Mouse (Mus musculus) embryo, embryonic 10.5 days (tissue): ENCODE measurements around the gene 1700028J19Rik.
A peak's percentile ranks its signal among the peaks of the same experiment; 100 is the strongest.

Experiments
- DNase-seq: peaks from one replicate; pipeline ENCODE4 v3.0.0-alpha.2; 2015; ENCODE audit warnings: low spot score

1700028J19Rik gene

GRCm38 (mm10) chr7:44246055-44246983, at the start of gene 1700028J19Rik, which contains the start of gene 2410002F23Rik:
Gene 1700028J19Rik, minus strand, starts transcription at chr7:44246695.
Gene 2410002F23Rik, plus strand, starts transcription at chr7:44246722.
- DNase-seq = peak; percentile 95

- no peak for DNase-seq
Measured at GRCm38 (mm10) chr7:44291418-44291817, 44.9 kb upstream of the 1700028J19Rik start.

GRCm38 (mm10) chr7:44290986-44291385, 44.5 kb upstream of the 1700028J19Rik start:
- DNase-seq = no peak

- no peak for DNase-seq
Measured at GRCm38 (mm10) chr7:44287760-44288159, 41.3 kb upstream of the 1700028J19Rik start.

- DNase-seq = no peak
Measured at GRCm38 (mm10) chr7:44281586-44281985, 35.1 kb upstream of the 1700028J19Rik start.

DNA sequence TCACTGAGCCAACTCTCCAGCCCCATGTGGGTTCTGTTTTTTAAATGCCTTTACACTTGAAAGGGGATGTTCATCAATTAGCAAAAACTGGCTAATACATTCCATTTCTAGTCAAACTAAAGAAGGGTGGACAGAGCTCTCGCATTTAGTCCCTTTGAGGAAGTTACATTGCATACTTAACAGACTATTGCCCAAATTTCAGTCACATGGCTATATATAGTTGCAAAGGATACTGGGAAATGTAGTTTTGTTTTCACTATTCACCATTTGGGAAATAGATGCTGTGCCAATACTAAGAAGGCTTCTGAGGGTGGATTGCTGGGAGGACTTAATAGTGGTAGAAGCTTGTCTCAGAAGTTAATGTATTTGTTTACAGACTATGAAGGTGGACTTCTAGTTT, 34.5 kb upstream of the 1700028J19Rik start:
- DNase-seq = no peak

- peak; percentile 51 for DNase-seq
Measured at GRCm38 (mm10) chr7:44277250-44277622, 30.7 kb upstream of the 1700028J19Rik start.

GRCm38 (mm10) chr7:44276461-44277249, 30.2 kb upstream of the 1700028J19Rik start:
- no peak for DNase-seq

- DNase-seq = no peak
Measured at GRCm38 (mm10) chr7:44275546-44275945, 29.1 kb upstream of the 1700028J19Rik start.

- DNase-seq = no peak
Measured at GRCm38 (mm10) chr7:44274096-44274495, 27.6 kb upstream of the 1700028J19Rik start.

- no peak for DNase-seq
Measured at GRCm38 (mm10) chr7:44273446-44273845, 27.0 kb upstream of the 1700028J19Rik start.

DNA sequence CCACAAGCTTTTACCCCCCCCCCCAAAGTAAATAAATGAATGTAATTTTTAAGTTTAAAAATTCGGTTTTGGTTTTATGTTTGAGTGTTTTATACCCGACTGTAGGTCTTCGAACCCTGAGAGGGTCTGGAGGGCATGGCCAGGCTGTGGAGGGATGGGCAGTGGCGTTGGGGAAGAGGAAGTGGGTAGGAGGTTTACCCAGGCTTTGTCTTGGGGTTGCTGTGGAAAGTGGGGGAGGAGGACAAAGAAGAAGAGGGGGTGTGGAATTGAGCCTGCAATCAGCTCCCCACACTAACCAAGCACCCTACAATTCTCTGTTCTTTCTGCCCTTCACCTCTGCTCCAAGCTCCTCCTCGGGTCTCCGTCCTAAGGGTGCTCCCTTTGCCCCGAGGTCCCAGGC, 26.1 kb upstream of the 1700028J19Rik start:
- DNase-seq = no peak

DNA sequence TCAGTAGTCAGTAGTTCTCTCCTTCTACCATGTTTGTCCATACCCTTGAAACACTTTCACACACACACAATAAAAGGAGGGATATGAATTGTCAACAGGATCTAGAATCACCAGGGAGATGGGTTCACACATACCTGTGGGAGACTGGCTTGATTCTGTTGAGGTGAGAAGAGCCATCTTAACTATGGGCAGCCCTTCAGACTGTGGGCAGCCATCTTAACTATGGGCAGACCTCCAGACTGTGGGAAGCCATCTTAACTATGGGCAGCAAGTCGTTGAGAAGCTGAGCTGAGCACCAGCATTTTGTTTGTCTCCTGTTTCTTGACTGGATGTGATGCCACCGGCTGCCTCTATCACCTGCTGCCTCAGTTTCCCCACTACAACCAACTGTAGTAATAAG, 24.8 kb upstream of the 1700028J19Rik start:
- DNase-seq = no peak

- DNase-seq = no peak
Measured at GRCm38 (mm10) chr7:44269397-44269796, 22.9 kb upstream of the 1700028J19Rik start.

DNA sequence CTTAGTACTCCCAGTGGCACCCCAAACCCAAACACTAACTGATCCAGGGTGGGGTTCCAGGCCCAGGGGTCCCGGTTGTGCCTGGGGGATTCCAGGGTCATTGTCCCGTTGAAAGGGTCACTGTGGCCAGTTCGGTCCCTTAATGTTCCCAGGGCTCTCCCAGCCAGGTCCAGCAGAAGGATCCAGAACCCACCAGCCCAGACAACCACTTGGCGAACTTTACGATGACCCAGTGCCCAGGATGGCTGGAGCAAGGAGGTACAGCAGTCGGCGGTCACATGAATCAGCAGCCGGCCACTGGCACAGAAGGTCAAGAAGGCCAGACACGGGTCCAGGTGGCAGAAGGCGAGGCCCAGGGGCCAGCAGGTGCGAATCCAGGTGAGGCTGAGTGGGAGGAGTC, 21.6 kb upstream of the 1700028J19Rik start:
- no peak for DNase-seq

DNA sequence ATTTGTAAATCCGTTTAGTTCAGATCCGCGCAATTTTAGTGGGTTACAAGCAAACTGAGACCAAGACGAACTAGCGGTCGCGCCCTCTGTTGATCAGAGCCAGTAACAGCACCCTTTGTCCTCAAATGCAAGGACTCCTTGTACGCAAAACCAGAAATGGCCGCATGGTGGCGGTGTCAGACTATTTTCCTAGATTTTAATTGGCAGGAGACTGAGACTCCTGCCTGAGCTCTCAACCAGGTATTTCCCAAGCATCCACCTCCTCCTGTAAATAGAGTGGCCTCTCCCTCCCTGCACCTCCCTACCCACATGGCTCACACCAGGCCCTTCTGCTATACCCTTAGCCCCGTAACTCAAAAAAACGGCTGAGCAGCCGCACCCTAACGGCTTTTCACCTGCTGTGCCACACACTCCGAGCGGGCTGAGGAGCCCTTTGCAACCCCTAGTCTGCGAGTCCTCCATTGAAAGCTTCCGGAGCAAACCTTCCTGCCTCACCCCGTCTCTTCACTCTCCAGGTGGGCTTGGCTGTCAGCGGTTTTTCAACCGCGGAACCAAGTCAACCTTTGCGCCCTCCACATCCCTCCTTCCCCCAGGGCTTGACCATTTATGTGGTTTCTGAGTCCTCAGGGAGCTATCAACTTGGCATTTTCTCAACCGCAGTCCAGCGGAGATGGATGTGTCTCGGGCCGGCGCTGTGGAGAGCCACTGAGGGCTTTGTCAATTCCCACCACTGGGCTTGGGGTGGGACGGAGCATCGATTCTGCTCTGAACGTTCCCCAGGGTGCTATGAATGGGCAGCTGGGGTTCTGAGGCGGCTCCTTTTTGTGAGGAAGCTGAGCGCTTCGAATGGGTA, 16.5 kb upstream of the 1700028J19Rik start:
- DNase-seq = peak; percentile 99

DNA sequence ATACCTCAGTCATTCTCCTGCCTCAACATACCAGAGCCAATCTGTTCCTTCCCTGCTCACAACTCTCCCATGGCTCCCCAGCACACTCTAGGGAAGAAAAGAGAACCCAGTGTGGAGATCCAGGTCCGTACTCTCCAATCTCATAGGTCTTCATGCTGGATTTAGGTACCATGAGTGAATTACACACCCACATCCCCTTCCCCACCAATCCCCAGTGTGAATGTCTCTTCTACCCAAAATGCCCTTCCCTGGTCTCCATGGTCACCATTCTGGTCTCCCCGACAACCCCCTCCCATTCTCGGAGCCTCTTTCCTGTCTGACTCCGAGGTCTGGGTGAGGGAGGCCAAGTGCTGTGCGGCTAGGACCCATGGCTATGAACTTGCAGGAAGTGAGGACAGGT, 14.7 kb upstream of the 1700028J19Rik start, which contains the start of gene Gm15517:
Gene Gm15517, plus strand, starts transcription at position 301 of the 400 bp plus-strand sequence.
- DNase-seq = no peak

DNA sequence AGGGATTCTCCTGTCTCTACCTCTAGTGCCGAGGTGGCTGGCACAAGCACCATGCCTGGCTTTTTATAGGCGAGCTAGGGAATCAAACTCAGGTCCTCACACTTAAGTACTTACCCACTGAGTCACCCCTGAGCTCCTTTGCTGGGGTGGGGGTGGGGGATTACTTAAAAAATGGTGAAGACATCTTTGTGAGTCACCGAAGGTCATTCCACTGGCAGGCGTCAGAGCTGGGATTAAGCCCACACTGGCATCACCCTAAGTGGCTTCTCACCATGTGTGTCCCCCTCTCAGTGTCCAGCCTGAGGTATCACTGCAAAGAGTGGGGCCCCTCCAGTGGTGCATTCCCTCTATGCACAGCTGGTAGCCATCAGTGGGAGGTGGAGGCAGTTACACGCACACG, 13.9 kb upstream of the 1700028J19Rik start:
- DNase-seq = no peak

GRCm38 (mm10) chr7:44257278-44257677, 10.8 kb upstream of the 1700028J19Rik start, which contains the start of gene Acp4:
Gene Acp4, minus strand, starts transcription at chr7:44257378.
- no peak for DNase-seq

DNA sequence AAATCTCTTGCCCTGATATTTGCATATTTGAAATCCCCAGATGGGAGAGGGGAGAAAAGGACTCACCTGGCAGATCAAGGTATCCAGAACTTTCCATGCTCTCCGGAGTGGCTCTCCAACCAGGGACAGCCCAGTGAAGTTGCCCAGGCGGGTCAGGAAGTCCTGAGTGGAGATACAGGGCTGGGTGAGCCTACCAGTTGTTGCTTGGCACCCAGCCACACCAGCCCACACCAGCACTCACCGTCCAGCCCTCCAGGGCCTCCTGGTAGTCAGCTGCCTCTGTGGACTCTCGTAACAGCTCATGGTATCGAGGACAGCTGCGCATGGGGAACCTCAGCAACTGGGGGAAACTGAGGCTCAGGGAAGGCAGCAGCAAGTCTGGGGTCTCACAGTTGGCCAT, 8.4 kb upstream of the 1700028J19Rik start:
- no peak for DNase-seq

GRCm38 (mm10) chr7:44253023-44253616, 6.6 kb upstream of the 1700028J19Rik start:
- no peak for DNase-seq
